Mouse (Mus musculus) cerebellum, adult 2 months (tissue): ENCODE results near the gene Dzank1. TPM values are rescaled to one million over a fixed set of nuclear protein-coding genes. Genes with fewer than 3 reads are reported as not detected.

Experiments
- DNase-seq, 2 experiments: peaks; one replicate each; pipeline ENCODE4 v3.0.0; 2021
- H3K27ac ChIP-seq: fragments of 200-500 bp; 2 replicates; pipeline ENCODE4 v1.5.1; 2012; ENCODE audit warnings: low read length, control low read depth, inconsistent platforms; ENCODE audit not compliant: insufficient read depth
- H3K27me3 ChIP-seq: fragments of 200-500 bp; 2 replicates; pipeline ENCODE4 v1.6.1; 2012; ENCODE audit warnings: inconsistent platforms, mild to moderate bottlenecking, low read length, moderate library complexity; ENCODE audit not compliant: control insufficient read depth, insufficient read depth
- H3K4me1 ChIP-seq: fragments of 200-500 bp; 2 replicates; pipeline ENCODE4 v1.6.1; 2011; ENCODE audit warnings: low read length; ENCODE audit not compliant: control insufficient read depth, insufficient read depth
- H3K4me3 ChIP-seq: fragments of 200-500 bp; replicated peaks from 2 replicates; pipeline ENCODE3; 2011; ENCODE audit warnings: mild to moderate bottlenecking, low read depth, low read length, control low read depth; ENCODE audit not compliant: insufficient read depth
- CTCF ChIP-seq: fragments of 200-500 bp; IDR thresholded peaks from 2 replicates; pipeline ENCODE4 v1.5.1; 2011; ENCODE audit warnings: low read depth, mild to moderate bottlenecking, control low read depth, low read length, moderate library complexity, borderline replicate concordance; ENCODE audit not compliant: insufficient read depth
- POLR2A ChIP-seq: fragments of 200-500 bp; IDR thresholded peaks from 2 replicates; pipeline ENCODE4 v1.6.1; 2011; ENCODE audit warnings: low read length, control low read depth, borderline replicate concordance; ENCODE audit not compliant: insufficient read depth
- WGBS: fragments of 180-500 bp; shearing (Covaris S2); methylation state at CpG from one replicate; pipeline ENCODE4 v1.1.7; 2018; 5-methylcytosine and 5-hydroxymethylcytosine counted together
- polyA plus RNA-seq: library from polyadenylated mRNA; depleted of rRNA; stranded (reverse); fragments of >200 nt; gene quantifications from 2 replicates; pipeline ENCODE4 v1.2.3, GENCODE M21; 2012

The Dzank1 gene
- polyA plus RNA-seq, 1 experiment: 94.1 TPM

DNA sequence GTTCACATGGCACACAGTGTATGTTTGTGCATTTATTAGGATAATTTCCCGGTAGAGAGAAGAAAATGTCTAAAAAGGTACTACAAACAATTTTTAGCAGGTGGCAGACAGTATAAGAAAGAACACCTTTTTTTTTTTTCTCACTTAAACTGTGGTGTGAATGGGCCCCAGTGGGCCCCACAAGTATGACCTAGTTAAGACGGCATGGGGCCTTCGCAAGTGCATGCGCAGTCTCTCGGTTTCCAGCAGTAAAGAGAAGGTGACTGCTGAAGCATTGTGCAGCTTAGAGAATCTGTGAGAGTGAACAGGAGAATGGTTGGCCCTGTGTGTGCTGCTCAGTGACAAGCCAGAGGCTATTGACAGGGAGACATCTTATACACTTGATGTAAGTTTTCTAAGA, 37.9 kb downstream of the Dzank1 start:
- Histone ChIP-seq H3K27me3 (no peaks in the 10 kb centered on the region), H3K4me1 (no peaks in the 10 kb centered on the region), H3K27ac (no peak overlapping the region), H3K4me3 (no peak overlapping the region)
- TF ChIP-seq CTCF (no peak), POLR2A (no peak)
- WGBS: 90% methylated on average over 5 of the region's 5 CpGs
- DNase-seq: no peak

DNA sequence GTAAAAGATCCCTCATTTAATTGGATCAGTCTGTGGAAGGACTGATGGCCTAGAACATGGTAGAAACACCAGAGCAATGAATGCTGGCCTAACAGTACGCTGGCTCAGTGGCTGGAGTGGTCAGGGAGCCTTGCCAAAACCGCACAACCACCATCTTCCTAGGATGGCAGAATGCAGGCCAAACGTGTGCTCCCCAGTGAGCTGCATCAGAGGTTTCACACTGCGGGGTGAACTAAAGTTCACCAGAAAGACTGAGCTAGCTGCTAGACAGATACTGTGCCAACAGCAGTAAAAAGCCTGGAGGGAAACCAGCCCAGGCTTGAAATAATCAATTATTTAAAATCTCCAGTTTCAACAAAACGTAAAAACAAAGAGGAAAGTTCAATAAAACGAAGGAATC, 39.7 kb downstream of the Dzank1 start:
- Histone ChIP-seq H3K4me3 (no peak overlapping the region), H3K4me1 (no peaks in the 10 kb centered on the region), H3K27me3 (no peaks in the 10 kb centered on the region), H3K27ac (no peak overlapping the region)
- no peak for TF ChIP-seq POLR2A
- TF ChIP-seq CTCF: no peak
- 57% methylated on average over 6 of the region's 6 CpGs for WGBS
- no peak for DNase-seq

DNA sequence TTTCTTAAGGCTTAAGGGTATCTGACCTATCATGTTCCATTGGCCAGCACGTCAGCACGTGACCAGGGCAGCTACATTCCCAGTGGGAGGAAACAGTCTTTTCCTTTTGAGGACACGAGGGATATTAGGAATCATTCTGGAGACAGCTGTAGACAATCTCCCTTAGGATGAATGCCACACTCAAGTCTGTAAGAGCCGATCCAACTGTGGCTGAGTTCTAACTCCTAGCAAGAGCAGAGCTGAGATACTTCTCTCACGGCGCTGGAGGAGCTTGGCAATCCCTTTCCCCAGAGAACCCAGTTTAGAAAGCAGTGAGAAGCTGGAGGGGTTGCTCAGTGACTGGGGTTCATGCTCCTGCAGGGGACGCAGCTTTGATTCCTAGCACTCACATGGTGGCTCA, 41.8 kb downstream of the Dzank1 start:
- no peak for DNase-seq
- Histone ChIP-seq H3K27me3 (no peaks in the 10 kb centered on the region), H3K4me3 (no peak overlapping the region), H3K4me1 (no peaks in the 10 kb centered on the region), H3K27ac (no peak overlapping the region)
- TF ChIP-seq POLR2A: no peak
- no peak for TF ChIP-seq CTCF
- 86% methylated on average over 7 of the region's 7 CpGs for WGBS

DNA sequence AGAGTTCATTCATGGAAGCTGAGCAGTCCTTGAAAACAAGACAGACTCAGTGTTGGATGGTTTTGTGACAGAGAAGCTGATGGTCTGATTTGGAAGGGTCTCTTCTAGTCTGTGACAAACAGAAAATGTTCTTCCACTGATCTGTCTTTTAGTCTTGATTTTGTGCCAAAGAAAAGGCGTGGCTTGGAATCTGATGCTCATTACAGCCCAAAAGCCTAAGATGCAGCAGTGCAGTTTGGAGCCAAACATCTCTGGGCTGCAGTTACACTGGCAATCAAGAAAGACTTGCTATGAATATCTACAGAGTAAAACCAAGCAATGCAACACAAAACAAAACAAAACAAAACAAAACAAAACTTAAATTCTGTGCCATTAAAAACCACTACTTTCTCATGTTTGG, 43.1 kb downstream of the Dzank1 start:
- Histone ChIP-seq H3K27ac (no peak overlapping the region), H3K4me1 (no peaks in the 10 kb centered on the region), H3K27me3 (no peaks in the 10 kb centered on the region), H3K4me3 (no peak overlapping the region)
- WGBS: 7% methylated on average over 1 of the region's 1 CpGs
- TF ChIP-seq POLR2A: no peak
- TF ChIP-seq CTCF: no peak
- no peak for DNase-seq

DNA sequence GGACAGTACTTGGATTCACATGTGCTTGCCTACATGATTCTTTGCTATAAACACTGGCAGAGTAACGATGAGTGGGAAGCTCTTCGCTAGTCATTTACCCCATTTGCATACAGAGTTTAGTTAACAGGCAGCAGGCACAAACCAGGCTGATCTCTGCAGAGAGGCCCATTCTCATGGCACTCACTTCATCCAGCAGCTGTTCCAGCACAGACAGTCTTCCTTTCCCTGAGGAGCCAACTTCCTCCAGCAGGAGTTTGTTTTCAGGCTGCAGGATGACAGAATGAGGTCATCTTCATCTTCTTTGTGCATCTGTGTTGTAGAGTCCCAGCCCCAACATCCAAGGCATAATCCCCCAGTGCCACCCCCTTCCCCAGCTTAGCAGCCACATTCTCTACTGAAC, 47.8 kb downstream of the Dzank1 start:
- TF ChIP-seq CTCF (no peak), POLR2A (no peak)
- H3K27me3 ChIP-seq: no peaks in the 10 kb centered on the region
- no peak for DNase-seq
- no peaks in the 10 kb centered on the region for H3K4me1 ChIP-seq
- H3K4me3 ChIP-seq: no peak overlapping the region
- 66% methylated on average over 2 of the region's 2 CpGs for WGBS
- H3K27ac ChIP-seq: no peak overlapping the region

DNA sequence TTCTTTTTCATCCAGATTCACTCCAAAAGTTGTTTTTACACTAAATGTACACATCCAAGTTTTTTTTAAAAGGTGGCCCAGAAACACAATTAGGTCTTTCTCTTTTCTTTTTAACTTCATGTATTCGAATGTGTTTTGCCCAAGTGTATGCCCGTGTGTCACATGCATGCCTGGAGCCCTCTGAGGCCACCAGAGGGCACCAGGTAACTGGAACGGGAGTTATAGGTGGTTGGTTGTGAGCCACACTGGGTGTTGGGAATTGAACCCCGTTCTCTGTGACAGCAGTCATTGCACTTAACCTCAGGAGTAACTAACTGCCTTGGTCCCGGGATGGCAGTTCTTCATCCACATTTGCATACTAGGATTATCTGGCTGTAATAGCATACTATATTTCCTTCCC, 60.0 kb downstream of the Dzank1 start:
- no peaks in the 10 kb centered on the region for H3K27me3 ChIP-seq
- 73% methylated on average over 5 of the region's 5 CpGs for WGBS
- peaks cover 4% of the 10 kb centered on the region; the same call in 1 of the 2 replicates for H3K4me1 ChIP-seq
- no peak for TF ChIP-seq POLR2A
- peak; percentile 17; the same call in 1 of the 2 replicates for TF ChIP-seq CTCF
- H3K27ac ChIP-seq: no peak overlapping the region
- no peak overlapping the region for H3K4me3 ChIP-seq
- no peak for DNase-seq

DNA sequence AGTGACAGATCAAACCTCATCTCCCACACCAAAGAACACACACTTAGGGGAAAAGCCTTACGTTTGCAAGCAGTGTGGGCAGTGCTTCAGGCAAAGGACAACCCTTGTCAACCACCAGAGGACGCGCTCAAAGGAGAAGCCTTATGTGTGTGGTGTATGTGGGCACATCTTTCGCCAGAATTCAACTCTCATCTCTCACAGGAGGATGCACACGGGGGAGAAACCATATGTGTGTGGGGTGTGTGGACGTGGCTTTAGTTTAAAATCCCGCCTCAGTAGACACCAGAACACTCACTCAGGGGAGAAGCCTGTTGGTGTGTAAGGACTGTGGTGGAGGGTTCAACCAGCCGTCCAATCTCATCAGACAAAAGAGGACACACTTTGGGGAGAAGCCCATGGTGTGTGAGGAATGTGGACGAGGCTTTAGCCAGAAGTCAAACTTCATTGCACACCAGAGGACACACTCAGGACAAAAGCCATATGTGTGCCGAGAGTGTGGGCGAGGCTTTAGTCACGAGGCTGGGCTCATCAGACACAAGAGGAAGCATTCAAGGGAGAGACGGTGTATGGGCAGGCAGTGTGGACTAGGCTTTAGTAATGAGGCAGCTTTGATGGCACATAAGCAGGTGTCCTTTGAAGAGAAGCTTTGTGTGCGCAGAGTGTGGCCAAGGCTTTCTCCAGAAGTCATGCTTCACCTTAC, 61.2 kb downstream of the Dzank1 start:
- H3K27me3 ChIP-seq: no peaks in the 10 kb centered on the region
- peaks cover 4% of the 10 kb centered on the region; the same call in 1 of the 2 replicates for H3K4me1 ChIP-seq
- no peak overlapping the region for H3K4me3 ChIP-seq
- H3K27ac ChIP-seq: no peak overlapping the region
- no peak for DNase-seq
- 75% methylated on average over 14 of the region's 14 CpGs for WGBS
- TF ChIP-seq CTCF: no peak
- no peak for TF ChIP-seq POLR2A

DNA sequence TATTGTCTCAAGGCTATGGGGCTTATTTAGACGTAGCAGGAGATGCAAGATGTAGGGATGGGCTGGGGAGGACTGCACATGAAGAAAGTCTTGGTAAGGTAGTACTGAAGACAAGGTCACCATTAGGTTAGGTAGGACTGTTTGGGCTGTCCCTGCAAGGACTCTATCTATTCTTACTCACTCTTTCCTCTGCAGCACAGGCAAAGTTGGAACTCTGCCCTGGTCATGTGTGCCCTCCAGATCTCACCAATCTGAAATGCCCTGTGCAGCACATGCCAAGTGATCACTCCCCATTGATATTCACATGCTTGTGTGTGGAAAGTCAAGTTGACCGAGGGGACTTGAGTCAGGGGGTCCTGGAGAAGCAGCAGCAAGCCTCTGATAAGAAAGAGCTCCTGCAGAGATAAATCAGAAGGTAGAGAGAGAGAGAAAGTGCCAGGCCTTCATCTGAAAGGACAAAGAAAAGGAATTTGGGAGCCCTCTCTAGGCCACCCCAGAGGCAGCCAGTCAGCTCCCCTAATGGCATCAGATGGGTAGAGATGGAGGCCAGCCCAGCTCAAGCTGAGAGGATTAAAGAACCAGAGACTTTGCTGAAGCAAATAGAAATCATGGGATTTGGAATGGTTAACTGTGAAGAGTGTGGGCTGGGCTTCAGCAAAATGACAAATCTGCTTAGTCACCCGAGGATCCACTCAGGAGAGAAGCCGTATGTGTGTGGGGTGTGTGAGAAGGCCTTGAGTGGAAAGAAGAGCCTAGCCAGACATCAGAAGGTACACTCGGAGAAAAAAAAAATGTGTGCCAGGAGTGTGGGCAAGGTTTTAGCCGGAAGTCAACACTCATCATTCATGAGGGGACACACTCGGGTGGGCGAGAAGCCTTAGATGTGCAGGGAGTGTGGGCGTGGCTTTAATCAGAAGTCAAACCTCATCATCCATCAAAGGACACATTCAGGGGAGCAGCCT, 62.1 kb downstream of the Dzank1 start:
- H3K27me3 ChIP-seq: no peaks in the 10 kb centered on the region
- DNase-seq: no peak
- H3K4me3 ChIP-seq: no peak overlapping the region
- H3K27ac ChIP-seq: no peak overlapping the region
- peaks cover 4% of the 10 kb centered on the region; the same call in 1 of the 2 replicates for H3K4me1 ChIP-seq
- TF ChIP-seq CTCF (no peak), POLR2A (no peak)
- 46% methylated on average over 9 of the region's 9 CpGs for WGBS
